Mouse (Mus musculus): ENCODE data around the gene Scn1b. TPM values are rescaled to one million over a fixed set of nuclear protein-coding genes. Genes with fewer than 3 reads are reported as not detected.

Scn1b gene
- total and polyA plus RNA-seq, 3 experiments = 31.8 to 41.9 (median 32.5) TPM

GRCm38 (mm10) chr7:31116721-31117145, 10.1 kb downstream of the Scn1b start:
- intact Hi-C loops (cut with DNase I) = no loop called here

GRCm38 (mm10) chr7:31115587-31116043, 11.2 kb downstream of the Scn1b start:
- Histone ChIP-seq H3K9ac (ENCODE audit: low read depth, low read length) (peak overlapping the region; percentile 63), H3K4me1 (ENCODE audit: control insufficient read depth, insufficient read depth, low read length) (peaks cover 7% of the 10 kb centered on the region), H3K36me3 (ENCODE audit: control insufficient read depth, insufficient read depth, low read length) (no peaks in the 10 kb centered on the region), H3K27me3 (ENCODE audit: control insufficient read depth, insufficient read depth, low read length) (no peaks in the 10 kb centered on the region), H3K27ac (peak overlapping the region; percentile 83), H3K79me2 (replicated peaks; ENCODE audit: control insufficient read depth, insufficient read depth, low read length) (no peaks in the 10 kb centered on the region), H3K4me3 (peak overlapping the region; percentile 5; the same call in 1 of the 2 replicates)
- 6% methylated on average over 17 of the region's 17 CpGs for WGBS
- DNase-seq = peak; percentile 80 to 87
- TF ChIP-seq POLR2A (IDR thresholded peaks at IDR 0.05; ENCODE audit: insufficient read depth, low read depth, low read length) = no peak
- TF ChIP-seq EP300 (IDR thresholded peaks at IDR 0.05; ENCODE audit: insufficient read depth, low read depth, low read length) = no peak
- TF ChIP-seq CTCF (IDR thresholded peaks at IDR 0.05) = no peak
- intact Hi-C loops (cut with DNase I) = no loop called here

More at GRCm38 (mm10) chr7:31116721-31117145, 10.1 kb downstream of the Scn1b start:
- Histone ChIP-seq H3K36me3 (ENCODE audit: control insufficient read depth, insufficient read depth, low read length) (no peaks in the 10 kb centered on the region), H3K27me3 (ENCODE audit: control insufficient read depth, insufficient read depth, low read length) (no peaks in the 10 kb centered on the region), H3K4me3 (no peak overlapping the region), H3K79me2 (replicated peaks; ENCODE audit: control insufficient read depth, insufficient read depth, low read length) (no peaks in the 10 kb centered on the region), H3K27ac (no peak overlapping the region; the same call in 1 of the 2 replicates), H3K4me1 (ENCODE audit: control insufficient read depth, insufficient read depth, low read length) (peaks cover 7% of the 10 kb centered on the region), H3K9ac (ENCODE audit: low read depth, low read length) (no peak overlapping the region)
- WGBS = 85% methylated on average over 16 of the region's 16 CpGs
- no peak for DNase-seq
- TF ChIP-seq CTCF (IDR thresholded peaks at IDR 0.05) (no peak), POLR2A (IDR thresholded peaks at IDR 0.05; ENCODE audit: insufficient read depth, low read depth, low read length) (no peak), EP300 (IDR thresholded peaks at IDR 0.05; ENCODE audit: insufficient read depth, low read depth, low read length) (no peak)

- peaks cover 7% of the 10 kb centered on the region for H3K4me1 ChIP-seq (ENCODE audit: control insufficient read depth, insufficient read depth, low read length)
- H3K4me3 ChIP-seq = peak within 1 kb of the TSS; percentile 5; the same call in 1 of the 2 replicates
- 40% methylated on average over 13 of the region's 15 CpGs for WGBS
- no peaks in the 10 kb centered on the region for H3K36me3 ChIP-seq (ENCODE audit: control insufficient read depth, insufficient read depth, low read length)
- H3K27me3 ChIP-seq (ENCODE audit: control insufficient read depth, insufficient read depth, low read length) = no peaks in the 10 kb centered on the region
- intact Hi-C loops (cut with DNase I) = no loop called here
- no peaks in the 10 kb centered on the region for H3K79me2 ChIP-seq (replicated peaks; ENCODE audit: control insufficient read depth, insufficient read depth, low read length)
- DNase-seq = no peak
- no peak for TF ChIP-seq CTCF (IDR thresholded peaks at IDR 0.05)
- no peak for TF ChIP-seq EP300 (IDR thresholded peaks at IDR 0.05; ENCODE audit: insufficient read depth, low read depth, low read length)
- no peak for TF ChIP-seq POLR2A (IDR thresholded peaks at IDR 0.05; ENCODE audit: insufficient read depth, low read depth, low read length)
- peak within 1 kb of the TSS; percentile 83 for H3K27ac ChIP-seq
- H3K9ac ChIP-seq (ENCODE audit: low read depth, low read length) = peak within 1 kb of the TSS; percentile 63
These were observed 11.6 kb downstream of the Scn1b start, which contains the start of gene Hpn for GRCm38 (mm10) chr7:31115182-31115581. Gene Hpn (minus strand): TSS chr7:31115290.

- TF ChIP-seq EP300 (IDR thresholded peaks at IDR 0.05; ENCODE audit: insufficient read depth, low read depth, low read length) = no peak
- no peak for TF ChIP-seq POLR2A (IDR thresholded peaks at IDR 0.05; ENCODE audit: insufficient read depth, low read depth, low read length)
- peak; percentile 28; the same call in 1 of the 2 replicates for TF ChIP-seq CTCF (IDR thresholded peaks at IDR 0.05)
- no peaks in the 10 kb centered on the region for H3K36me3 ChIP-seq (ENCODE audit: control insufficient read depth, insufficient read depth, low read length)
- no peaks in the 10 kb centered on the region for H3K27me3 ChIP-seq (ENCODE audit: control insufficient read depth, insufficient read depth, low read length)
- DNase-seq = no peak
- intact Hi-C loops (cut with DNase I) = no loop called here
- H3K4me3 ChIP-seq = no peak overlapping the region
- WGBS = 91% methylated on average over 10 of the region's 10 CpGs
- peaks cover 7% of the 10 kb centered on the region for H3K4me1 ChIP-seq (ENCODE audit: control insufficient read depth, insufficient read depth, low read length)
- H3K9ac ChIP-seq (ENCODE audit: low read depth, low read length) = no peak overlapping the region
- no peak overlapping the region; the same call in 1 of the 2 replicates for H3K27ac ChIP-seq
- H3K79me2 ChIP-seq (replicated peaks; ENCODE audit: control insufficient read depth, insufficient read depth, low read length) = no peaks in the 10 kb centered on the region
These were observed 12.2 kb downstream of the Scn1b start for GRCm38 (mm10) chr7:31114646-31115045.

- H3K36me3 ChIP-seq (ENCODE audit: control insufficient read depth, insufficient read depth, low read length) = no peaks in the 10 kb centered on the region
- H3K9ac ChIP-seq (ENCODE audit: low read depth, low read length) = no peak overlapping the region
- TF ChIP-seq CTCF (IDR thresholded peaks at IDR 0.05) = no peak
- H3K4me1 ChIP-seq (ENCODE audit: control insufficient read depth, insufficient read depth, low read length) = peaks cover 8% of the 10 kb centered on the region
- intact Hi-C loops (cut with DNase I) = no loop called here
- H3K27ac ChIP-seq = no peak overlapping the region
- WGBS = 94% methylated on average over 6 of the region's 6 CpGs
- H3K27me3 ChIP-seq (ENCODE audit: control insufficient read depth, insufficient read depth, low read length) = no peaks in the 10 kb centered on the region
- no peak overlapping the region for H3K4me3 ChIP-seq
- no peak for DNase-seq
- H3K79me2 ChIP-seq (replicated peaks; ENCODE audit: control insufficient read depth, insufficient read depth, low read length) = no peaks in the 10 kb centered on the region
These were observed 13.0 kb downstream of the Scn1b start for GRCm38 (mm10) chr7:31113800-31114199.

- no peak overlapping the region for H3K27ac ChIP-seq
- H3K27me3 ChIP-seq (ENCODE audit: control insufficient read depth, insufficient read depth, low read length) = no peaks in the 10 kb centered on the region
- no peak overlapping the region for H3K4me3 ChIP-seq
- no peak for DNase-seq
- no peak for TF ChIP-seq EP300 (IDR thresholded peaks at IDR 0.05; ENCODE audit: insufficient read depth, low read depth, low read length)
- TF ChIP-seq POLR2A (IDR thresholded peaks at IDR 0.05; ENCODE audit: insufficient read depth, low read depth, low read length) = no peak
- TF ChIP-seq CTCF (IDR thresholded peaks at IDR 0.05) = no peak
- H3K9ac ChIP-seq (ENCODE audit: low read depth, low read length) = no peak overlapping the region
- WGBS = 38% methylated on average over 4 of the region's 4 CpGs
- H3K79me2 ChIP-seq (replicated peaks; ENCODE audit: control insufficient read depth, insufficient read depth, low read length) = no peaks in the 10 kb centered on the region
- no peaks in the 10 kb centered on the region for H3K36me3 ChIP-seq (ENCODE audit: control insufficient read depth, insufficient read depth, low read length)
- intact Hi-C loops (cut with DNase I) = no loop called here
- peaks cover 10% of the 10 kb centered on the region for H3K4me1 ChIP-seq (ENCODE audit: control insufficient read depth, insufficient read depth, low read length)
These were observed 14.8 kb downstream of the Scn1b start for GRCm38 (mm10) chr7:31112036-31112435.
